Mouse (Mus musculus): ENCODE measurements around the gene Epha2. TPM values are rescaled to one million over a fixed set of nuclear protein-coding genes. Genes with fewer than 3 reads are reported as not detected.

The Epha2 gene
- polyA plus RNA-seq, 1 experiment from 2014 or later: 0.03 TPM

DNA sequence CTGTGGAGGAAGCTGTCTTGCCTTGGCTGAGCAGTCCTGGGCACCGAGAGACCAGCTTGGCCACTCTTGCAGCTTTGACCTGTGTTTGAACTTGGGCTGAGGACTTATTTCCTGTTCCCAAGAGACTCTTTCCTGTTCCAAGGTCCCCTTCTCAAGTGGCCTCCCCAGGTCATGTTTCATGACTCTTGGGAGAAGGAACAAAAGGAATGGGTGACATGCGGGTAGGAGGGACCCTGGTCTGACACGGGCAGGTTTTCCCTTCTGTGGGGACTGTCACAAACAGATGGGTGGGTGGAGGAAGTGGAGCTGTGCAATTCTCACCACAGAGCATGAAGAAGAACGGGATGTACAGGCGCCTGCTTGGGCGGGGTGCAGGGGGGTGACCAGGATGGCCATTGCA, 29.3 kb upstream of the Epha2 start:
- Histone ChIP-seq H3K79me2 (ENCODE audit: inconsistent target) (no peaks in the 10 kb centered on the region), H3K36me3 (ENCODE audit: inconsistent target) (no peaks in the 10 kb centered on the region), H3K4me3 (ENCODE audit: inconsistent target) (no peak overlapping the region), H3K27ac (peak overlapping the region; percentile 85)
- 15% methylated on average over 6 of the region's 6 CpGs for WGBS (ENCODE audit: missing documents)

GRCm38 (mm10) chr4:141272878-141273277, 28.2 kb upstream of the Epha2 start:
- WGBS (ENCODE audit: missing documents): under 1% methylated on average over 14 of the region's 14 CpGs
- Histone ChIP-seq H3K27ac (peak overlapping the region; percentile 85), H3K4me3 (ENCODE audit: inconsistent target) (peak overlapping the region; percentile 19; the same call in 1 of the 2 replicates), H3K79me2 (ENCODE audit: inconsistent target) (no peaks in the 10 kb centered on the region), H3K36me3 (ENCODE audit: inconsistent target) (no peaks in the 10 kb centered on the region)

DNA sequence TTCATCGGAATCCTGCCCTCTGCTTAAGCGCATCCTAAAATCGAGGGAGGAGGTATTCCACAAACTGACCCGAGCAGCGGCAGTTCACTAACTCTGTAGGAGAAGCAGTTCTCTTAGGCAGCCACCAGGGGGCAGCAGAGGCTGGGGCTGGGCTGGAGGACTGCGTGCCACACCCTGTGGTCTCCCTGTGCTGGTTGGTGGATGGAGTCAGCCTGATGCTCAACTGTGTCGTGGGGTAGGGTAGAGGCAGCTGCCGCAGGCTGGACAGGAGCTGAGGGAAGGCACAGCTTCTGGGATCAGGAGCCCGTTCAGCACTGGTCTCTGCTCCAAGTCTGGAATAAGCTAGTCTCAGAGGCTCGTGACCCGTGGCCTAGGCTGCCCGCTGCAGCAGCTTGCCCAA, 27.7 kb upstream of the Epha2 start:
- peak overlapping the region; percentile 19; the same call in 1 of the 2 replicates for H3K4me3 ChIP-seq (ENCODE audit: inconsistent target)
- WGBS (ENCODE audit: missing documents): 22% methylated on average over 12 of the region's 12 CpGs

GRCm38 (mm10) chr4:141274485-141275341, 26.3 kb upstream of the Epha2 start:
- 80% methylated on average over 22 of the region's 23 CpGs for WGBS (ENCODE audit: missing documents)
- H3K4me3 ChIP-seq (ENCODE audit: inconsistent target): no peak overlapping the region
- H3K79me2 ChIP-seq (ENCODE audit: inconsistent target): no peaks in the 10 kb centered on the region
- no peaks in the 10 kb centered on the region for H3K36me3 ChIP-seq (ENCODE audit: inconsistent target)
- H3K27ac ChIP-seq: no peak overlapping the region

More for the DNA sequence above, 27.7 kb upstream of the Epha2 start:
- Histone ChIP-seq H3K79me2 (ENCODE audit: inconsistent target) (no peaks in the 10 kb centered on the region), H3K36me3 (ENCODE audit: inconsistent target) (no peaks in the 10 kb centered on the region), H3K27ac (peak overlapping the region; percentile 85)

DNA sequence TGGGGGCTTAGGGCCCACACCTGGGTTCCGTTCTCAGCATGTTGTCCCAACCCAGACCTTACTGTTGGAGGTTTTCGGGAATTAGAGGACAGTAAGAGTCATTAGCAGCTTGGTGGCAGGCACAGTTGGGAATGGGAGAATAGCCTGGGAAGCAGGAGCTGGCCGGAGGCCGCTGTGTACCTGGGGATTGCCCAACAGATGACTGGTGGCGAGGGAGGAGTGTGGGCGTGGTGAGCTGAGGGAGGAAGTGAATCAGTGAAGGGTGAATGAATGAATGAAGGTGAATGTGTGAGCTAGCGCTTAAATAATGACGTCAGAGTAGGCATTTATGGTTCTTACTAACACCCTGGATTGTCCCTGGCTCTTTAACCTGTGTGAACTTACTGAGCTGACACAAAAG, 23.9 kb upstream of the Epha2 start:
- Histone ChIP-seq H3K27ac (no peak overlapping the region), H3K79me2 (ENCODE audit: inconsistent target) (no peaks in the 10 kb centered on the region), H3K4me3 (ENCODE audit: inconsistent target) (no peak overlapping the region), H3K36me3 (ENCODE audit: inconsistent target) (no peaks in the 10 kb centered on the region)
- 92% methylated on average over 8 of the region's 8 CpGs for WGBS (ENCODE audit: missing documents)

DNA sequence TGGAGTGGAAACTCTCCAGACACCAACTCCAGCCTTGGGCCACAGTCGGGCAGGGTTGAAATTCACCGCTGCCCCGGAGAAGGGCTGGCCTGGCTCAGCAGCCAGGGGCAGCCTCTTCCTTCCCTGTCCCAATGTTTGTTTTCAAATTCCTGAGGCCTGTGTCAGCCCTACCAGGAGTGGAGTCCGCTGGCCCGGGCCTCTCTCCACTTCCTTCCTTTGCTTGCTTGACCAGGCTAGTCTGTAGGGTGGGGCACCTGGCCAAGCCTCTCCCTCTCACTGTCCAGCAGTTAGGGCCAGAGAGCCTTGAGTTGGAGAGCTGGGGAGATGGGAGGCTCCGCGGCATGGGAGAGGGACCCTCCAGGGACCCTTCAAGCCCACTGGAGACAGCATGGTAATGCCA, 22.9 kb upstream of the Epha2 start:
- 77% methylated on average over 7 of the region's 7 CpGs for WGBS (ENCODE audit: missing documents)
- H3K36me3 ChIP-seq (ENCODE audit: inconsistent target): no peaks in the 10 kb centered on the region
- no peak overlapping the region for H3K27ac ChIP-seq
- no peaks in the 10 kb centered on the region for H3K79me2 ChIP-seq (ENCODE audit: inconsistent target)
- no peak overlapping the region for H3K4me3 ChIP-seq (ENCODE audit: inconsistent target)

GRCm38 (mm10) chr4:141279327-141279726, 21.7 kb upstream of the Epha2 start:
- Histone ChIP-seq H3K27ac (no peak overlapping the region), H3K79me2 (ENCODE audit: inconsistent target) (no peaks in the 10 kb centered on the region), H3K4me3 (ENCODE audit: inconsistent target) (no peak overlapping the region), H3K36me3 (ENCODE audit: inconsistent target) (no peaks in the 10 kb centered on the region)
- 95% methylated on average over 15 of the region's 15 CpGs for WGBS (ENCODE audit: missing documents)

- Histone ChIP-seq H3K4me3 (ENCODE audit: inconsistent target) (no peak overlapping the region), H3K36me3 (ENCODE audit: inconsistent target) (no peaks in the 10 kb centered on the region), H3K79me2 (ENCODE audit: inconsistent target) (no peaks in the 10 kb centered on the region), H3K27ac (no peak overlapping the region)
- 92% methylated on average over 5 of the region's 6 CpGs for WGBS (ENCODE audit: missing documents)
Measured at GRCm38 (mm10) chr4:141279783-141280182, 21.3 kb upstream of the Epha2 start.

GRCm38 (mm10) chr4:141280471-141280870, 20.6 kb upstream of the Epha2 start:
- Histone ChIP-seq H3K4me3 (ENCODE audit: inconsistent target) (no peak overlapping the region), H3K36me3 (ENCODE audit: inconsistent target) (no peaks in the 10 kb centered on the region), H3K27ac (no peak overlapping the region), H3K79me2 (ENCODE audit: inconsistent target) (no peaks in the 10 kb centered on the region)
- 67% methylated on average over 1 of the region's 1 CpGs for WGBS (ENCODE audit: missing documents)

DNA sequence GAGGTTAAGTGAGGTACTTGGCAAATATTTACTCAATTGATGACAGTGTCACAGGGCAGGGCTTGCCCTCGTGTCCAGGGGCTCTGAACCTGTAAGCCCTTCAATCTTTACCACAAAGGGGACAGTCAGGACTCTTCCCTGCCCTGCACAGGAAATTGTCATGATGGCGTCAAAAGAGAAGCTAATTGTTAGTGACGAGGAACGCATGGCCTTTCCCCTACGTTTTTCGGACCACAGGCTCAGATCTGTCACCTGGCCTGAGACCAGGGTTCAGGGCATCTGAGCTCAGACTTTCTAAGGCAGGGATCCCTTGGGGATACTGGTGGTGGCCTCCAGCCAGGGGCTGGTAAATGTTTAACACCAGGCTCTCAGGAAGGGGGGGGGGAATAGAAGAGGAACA, 19.9 kb upstream of the Epha2 start:
- WGBS (ENCODE audit: missing documents): 25% methylated on average over 6 of the region's 6 CpGs
- Histone ChIP-seq H3K79me2 (ENCODE audit: inconsistent target) (no peaks in the 10 kb centered on the region), H3K36me3 (ENCODE audit: inconsistent target) (no peaks in the 10 kb centered on the region), H3K4me3 (ENCODE audit: inconsistent target) (no peak overlapping the region), H3K27ac (no peak overlapping the region)

GRCm38 (mm10) chr4:141281578-141281977, 19.5 kb upstream of the Epha2 start:
- H3K79me2 ChIP-seq (ENCODE audit: inconsistent target): no peaks in the 10 kb centered on the region
- no peak overlapping the region for H3K27ac ChIP-seq
- no peaks in the 10 kb centered on the region for H3K36me3 ChIP-seq (ENCODE audit: inconsistent target)
- 11% methylated on average over 1 of the region's 1 CpGs for WGBS (ENCODE audit: missing documents)
- H3K4me3 ChIP-seq (ENCODE audit: inconsistent target): no peak overlapping the region

DNA sequence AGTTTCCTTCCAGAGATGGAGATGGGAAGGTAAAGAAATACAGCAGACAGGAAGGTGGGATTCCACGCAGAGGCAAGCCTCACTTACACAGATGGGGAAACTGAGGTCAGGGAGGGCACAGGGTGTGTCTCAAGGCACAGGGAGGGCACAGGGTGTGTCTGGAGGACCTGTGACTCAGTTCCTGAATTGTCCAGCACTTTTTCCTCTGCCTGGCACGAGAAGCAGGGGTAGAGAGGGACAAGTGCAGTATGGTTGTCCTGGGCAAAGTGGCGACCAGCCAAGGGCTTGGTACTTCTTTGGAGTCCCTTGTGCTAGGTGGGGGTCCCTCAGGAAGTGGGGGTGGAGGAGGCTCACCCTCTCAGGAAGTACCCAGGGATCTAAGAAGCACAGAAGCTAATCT, 19.0 kb upstream of the Epha2 start:
- WGBS (ENCODE audit: missing documents): 30% methylated on average over 3 of the region's 3 CpGs
- no peak overlapping the region for H3K4me3 ChIP-seq (ENCODE audit: inconsistent target)
- H3K36me3 ChIP-seq (ENCODE audit: inconsistent target): no peaks in the 10 kb centered on the region
- no peaks in the 10 kb centered on the region for H3K79me2 ChIP-seq (ENCODE audit: inconsistent target)
- H3K27ac ChIP-seq: no peak overlapping the region

DNA sequence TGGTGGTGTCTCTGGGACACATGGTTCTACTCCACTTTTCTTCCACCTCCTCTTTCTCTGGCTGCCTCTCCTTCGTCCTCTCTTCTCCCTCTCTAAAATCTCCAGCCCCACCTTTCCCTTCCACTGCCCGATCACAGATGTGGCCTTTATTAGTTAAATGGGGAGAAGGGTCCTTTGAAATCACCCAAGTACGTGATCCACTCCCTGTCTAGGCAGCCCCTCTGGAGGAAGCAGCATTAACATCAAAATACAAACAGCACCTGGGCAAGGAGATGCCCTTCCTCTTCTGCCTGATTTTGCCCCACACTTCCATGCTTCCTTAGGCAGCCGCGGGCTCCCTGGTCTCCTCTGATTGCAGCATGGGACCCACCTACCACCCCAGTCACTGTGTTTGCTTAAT, 18.4 kb upstream of the Epha2 start:
- Histone ChIP-seq H3K79me2 (ENCODE audit: inconsistent target) (no peaks in the 10 kb centered on the region), H3K4me3 (ENCODE audit: inconsistent target) (no peak overlapping the region), H3K27ac (no peak overlapping the region), H3K36me3 (ENCODE audit: inconsistent target) (no peaks in the 10 kb centered on the region)
- 76% methylated on average over 5 of the region's 5 CpGs for WGBS (ENCODE audit: missing documents)

DNA sequence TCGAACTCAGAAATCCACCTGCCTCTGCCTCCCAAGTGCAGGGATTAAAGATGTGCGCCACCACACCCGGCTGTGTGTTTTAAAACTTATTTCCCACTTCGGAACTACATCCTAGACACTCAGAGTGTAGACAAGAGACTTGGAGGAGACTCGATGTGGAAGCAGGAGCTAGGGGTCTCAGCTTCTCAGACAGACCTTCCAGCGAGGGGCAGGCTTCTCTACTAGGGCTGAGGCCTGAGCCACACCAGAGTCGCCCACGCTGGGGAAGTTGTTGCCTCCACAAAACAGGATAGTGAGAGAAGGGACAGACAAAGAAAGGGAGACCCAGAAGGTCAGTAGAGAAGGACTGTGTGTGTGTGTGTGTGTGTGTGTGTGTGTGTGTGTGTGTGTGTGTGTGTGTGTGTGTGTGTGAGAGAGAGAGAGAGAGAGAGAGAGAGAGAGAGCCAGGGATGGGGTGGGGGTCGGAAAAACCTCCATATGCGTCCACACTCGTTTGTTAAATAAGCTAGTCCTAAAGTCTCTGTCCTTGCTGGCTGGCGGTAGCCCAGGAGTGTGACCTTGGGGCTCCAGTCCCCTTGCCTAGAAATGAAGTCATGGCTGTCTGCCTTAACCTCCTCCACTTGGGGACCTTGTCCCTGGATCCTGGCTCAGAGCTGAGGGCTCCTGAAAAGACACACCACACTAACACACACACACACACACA, 17.7 kb upstream of the Epha2 start:
- Histone ChIP-seq H3K79me2 (ENCODE audit: inconsistent target) (no peaks in the 10 kb centered on the region), H3K4me3 (ENCODE audit: inconsistent target) (no peak overlapping the region), H3K36me3 (ENCODE audit: inconsistent target) (no peaks in the 10 kb centered on the region), H3K27ac (no peak overlapping the region)
- 81% methylated on average over 11 of the region's 12 CpGs for WGBS (ENCODE audit: missing documents)

DNA sequence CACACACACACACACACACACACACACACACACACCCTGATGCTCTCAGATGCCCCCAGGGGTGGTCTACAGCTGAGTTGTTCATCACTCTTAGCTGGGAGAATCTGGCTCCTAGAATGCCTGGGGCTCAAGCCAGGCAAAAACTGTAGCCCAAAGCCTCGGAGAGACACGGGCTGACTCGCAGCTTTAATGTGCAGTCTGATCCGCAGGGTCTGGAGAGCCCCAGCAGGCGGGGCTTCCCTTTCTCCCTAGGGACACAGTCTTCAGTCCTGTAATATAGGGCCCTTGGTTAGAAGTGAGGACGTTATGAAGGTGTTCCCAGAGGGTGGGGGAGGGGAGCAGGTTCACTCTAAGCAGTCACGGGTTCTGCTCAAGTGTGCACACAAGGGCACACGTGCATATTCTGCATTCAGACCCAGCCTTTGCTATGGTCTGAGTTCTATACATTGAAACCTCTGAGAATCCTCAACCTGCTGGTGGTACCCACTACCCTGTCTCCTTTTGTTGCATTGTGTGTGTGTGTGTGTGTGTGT, 17.1 kb upstream of the Epha2 start:
- Histone ChIP-seq H3K79me2 (ENCODE audit: inconsistent target) (no peaks in the 10 kb centered on the region), H3K27ac (no peak overlapping the region), H3K4me3 (ENCODE audit: inconsistent target) (no peak overlapping the region), H3K36me3 (ENCODE audit: inconsistent target) (no peaks in the 10 kb centered on the region)
- WGBS (ENCODE audit: missing documents): 88% methylated on average over 8 of the region's 8 CpGs
